Mouse (Mus musculus) kidney, adult 18-20 months (tissue): ENCODE measurements at regions not wholly inside any gene's neighbourhood (a gene's known extent, or its start where the extent isn't known, plus 50 kb on each side); places are given as distances from the start of the nearest gene placed in this dataset.
A peak's percentile ranks its signal among the peaks of the same experiment; 100 is the strongest.

Experiments used
- DNase-seq: peaks from one replicate; pipeline ENCODE4 v3.0.0; 2021

DNA sequence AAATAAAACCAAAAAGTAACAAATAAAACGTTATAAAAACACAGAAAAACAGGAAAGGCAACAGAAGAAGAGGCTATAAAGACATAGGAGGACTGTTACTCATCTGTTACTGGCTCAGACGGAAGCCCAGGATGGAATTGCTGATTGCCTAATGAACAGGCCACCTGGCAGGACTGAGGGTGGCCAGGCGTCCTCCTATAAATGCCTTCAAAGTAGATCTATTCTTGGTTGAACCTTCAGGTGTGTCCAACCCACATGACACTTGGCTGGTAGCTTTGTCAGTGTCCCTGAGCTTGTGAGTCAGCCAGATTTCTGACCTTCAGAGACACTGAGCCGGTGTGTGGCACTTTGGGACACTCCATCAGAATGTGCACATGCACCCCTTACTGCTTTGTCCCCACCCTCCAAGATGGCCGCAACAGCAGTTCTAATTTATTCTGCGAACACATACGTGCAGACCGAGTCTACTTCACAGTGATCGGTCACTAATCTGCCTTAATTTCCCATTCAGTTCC lies 222.5 kb upstream of the Runx1 start:
- no peak for DNase-seq

DNA sequence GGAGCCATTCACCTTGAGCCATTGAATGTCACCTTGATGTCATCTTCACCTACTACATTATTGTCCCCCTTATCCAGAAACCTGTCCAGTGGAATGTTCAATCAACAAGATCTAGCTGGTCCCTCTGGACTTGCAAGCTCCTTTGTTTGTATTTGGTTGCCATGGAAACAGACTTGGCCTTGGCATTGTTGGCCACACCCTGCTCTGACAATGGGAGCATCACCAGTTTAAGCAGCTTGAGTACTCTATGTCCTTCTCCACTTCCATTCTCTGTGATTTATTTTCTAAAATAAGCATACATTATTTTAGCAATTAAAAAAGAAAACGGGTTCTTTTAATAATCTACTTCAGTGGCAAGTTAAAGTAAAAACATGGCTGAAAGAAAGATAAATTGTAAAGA lies 221.6 kb upstream of the Runx1 start:
- DNase-seq, result no peak

GRCm38 (mm10) chr16:93046221-93046620 lies 220.3 kb upstream of the Runx1 start:
- DNase-seq, result no peak

GRCm38 (mm10) chr16:93043355-93043754 lies 217.4 kb upstream of the Runx1 start:
- DNase-seq, result no peak

GRCm38 (mm10) chr16:93042941-93043340 lies 217.0 kb upstream of the Runx1 start:
- DNase-seq, result no peak

GRCm38 (mm10) chr16:93042491-93042890 lies 216.5 kb upstream of the Runx1 start:
- no peak for DNase-seq

DNA sequence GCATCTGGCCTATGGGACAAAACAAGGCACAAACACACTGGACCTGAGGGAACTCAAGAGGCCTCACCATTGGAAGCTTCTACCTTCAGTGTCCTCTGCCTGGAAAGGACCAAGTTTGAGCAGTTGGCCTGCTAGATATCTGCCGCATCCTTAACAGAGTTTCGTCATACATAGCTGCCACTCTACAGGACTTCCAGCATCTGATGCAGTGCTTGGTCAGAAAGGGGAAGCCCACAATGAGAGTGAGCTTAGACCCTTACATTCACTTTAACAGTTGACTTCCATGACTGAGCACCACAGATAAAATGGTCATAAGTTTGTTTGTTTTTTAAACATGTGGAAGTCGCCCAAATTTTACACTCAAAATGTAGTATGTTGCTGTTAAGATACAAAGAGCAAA lies 215.9 kb upstream of the Runx1 start:
- no peak for DNase-seq

- DNase-seq, result no peak
Measured at GRCm38 (mm10) chr16:93041399-93041798, 215.4 kb upstream of the Runx1 start.

DNA sequence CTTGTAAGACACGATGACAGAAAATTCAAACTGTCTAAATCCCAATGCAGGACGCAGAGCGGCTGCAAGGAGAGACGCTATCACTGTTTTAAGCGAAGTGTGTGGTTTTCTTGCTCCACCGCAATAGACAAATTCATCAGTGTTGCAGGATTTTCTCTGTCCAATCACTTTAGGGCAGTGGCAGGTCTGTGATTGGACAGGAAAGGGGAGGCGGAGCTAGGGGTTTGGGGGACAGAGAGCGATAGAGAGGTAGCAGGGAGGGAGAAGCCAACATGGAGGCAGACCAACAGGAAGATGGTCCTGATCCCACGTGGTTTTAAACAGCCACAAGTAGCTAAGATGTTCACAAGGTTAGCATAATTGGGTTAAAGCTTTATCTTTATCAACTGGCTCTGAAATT lies 209.7 kb upstream of the Runx1 start:
- no peak for DNase-seq

GRCm38 (mm10) chr16:93033943-93034342 lies 208.0 kb upstream of the Runx1 start:
- DNase-seq, result no peak

DNA sequence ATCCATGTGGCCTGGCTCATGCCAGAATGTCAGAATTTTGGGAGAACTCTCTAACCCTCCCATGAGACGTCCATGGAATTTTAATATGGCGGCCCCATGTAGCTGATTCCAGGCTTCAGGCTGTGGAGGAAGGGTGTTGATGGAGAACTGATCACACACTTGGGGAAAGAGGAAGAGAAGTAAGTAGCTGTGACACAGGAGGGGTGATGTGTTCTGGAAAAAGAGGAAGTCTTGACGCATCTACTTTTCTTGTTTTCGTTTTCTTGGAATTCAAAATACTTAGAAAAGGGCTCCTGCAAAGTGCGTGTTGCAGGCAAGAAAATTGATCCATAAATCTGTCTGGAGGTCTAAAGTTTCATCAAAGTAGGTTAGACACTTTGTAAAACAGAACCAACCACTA lies 205.7 kb upstream of the Runx1 start:
- DNase-seq, result no peak

DNA sequence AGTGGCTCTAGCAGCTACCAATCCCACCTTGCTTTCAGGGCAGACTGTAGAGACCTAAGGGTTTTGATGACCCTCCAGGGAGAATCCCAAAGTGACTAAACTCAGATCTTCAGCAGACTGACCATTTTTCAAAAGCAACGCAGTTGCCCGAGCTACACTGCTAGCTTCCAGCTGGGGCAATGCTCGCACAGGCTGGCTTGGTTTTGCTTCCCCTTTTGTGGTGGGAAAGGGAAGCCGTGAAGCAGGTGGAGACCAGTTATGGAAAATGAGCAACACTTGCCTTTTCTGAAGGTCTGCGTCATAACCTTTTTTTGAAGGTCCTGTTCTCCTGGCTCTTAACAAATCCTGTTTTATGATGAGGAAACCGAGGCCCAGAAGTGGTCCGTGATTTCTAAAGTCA lies 202.7 kb upstream of the Runx1 start:
- DNase-seq, result no peak

DNA sequence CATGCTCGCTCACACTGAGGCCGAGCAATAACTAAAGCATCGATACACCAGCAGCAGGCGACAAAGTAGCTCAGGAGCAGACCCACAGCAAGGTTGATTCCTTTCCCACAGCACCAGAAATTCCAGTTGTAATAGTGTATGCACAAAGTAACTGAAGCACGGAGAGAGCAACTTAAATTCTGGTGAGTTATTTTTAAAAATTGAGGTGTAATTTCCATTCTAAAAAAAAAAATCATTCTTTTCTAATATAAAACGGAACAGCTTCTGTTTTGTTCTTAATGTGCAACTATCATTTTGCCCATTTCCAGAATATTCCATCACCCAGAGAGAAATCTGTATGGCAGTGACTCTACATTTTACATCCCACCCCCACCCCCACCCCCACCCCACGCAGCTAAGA lies 202.1 kb upstream of the Runx1 start:
- no peak for DNase-seq

DNA sequence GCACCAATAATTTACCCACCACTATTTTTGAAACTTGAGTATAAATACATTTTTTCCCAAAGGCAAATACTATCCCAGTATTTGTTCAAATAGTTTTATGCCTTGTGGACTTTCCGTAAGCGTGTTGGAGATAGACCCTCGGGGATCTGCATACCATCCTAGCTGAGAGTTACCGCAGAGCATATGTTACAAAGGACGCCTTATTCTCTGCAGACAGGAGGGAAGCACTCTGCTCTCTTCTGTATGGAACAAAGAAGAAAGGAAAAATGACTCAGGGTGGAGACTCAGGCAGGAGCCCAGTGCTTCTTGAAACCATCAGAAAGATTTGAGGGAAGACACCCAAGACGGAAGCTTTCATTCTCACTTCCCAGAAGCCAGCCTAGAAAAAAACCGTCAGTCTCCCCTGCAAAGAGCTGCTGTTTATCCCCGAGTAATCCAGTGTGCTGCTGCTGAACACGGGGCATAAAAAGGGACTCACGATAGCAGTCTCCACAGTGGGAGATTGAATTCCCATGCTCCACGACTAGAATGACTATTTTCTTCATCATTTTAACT lies 200.2 kb upstream of the Runx1 start:
- DNase-seq, result no peak

GRCm38 (mm10) chr16:93019800-93020555 lies 194.0 kb upstream of the Runx1 start:
- no peak for DNase-seq

DNA sequence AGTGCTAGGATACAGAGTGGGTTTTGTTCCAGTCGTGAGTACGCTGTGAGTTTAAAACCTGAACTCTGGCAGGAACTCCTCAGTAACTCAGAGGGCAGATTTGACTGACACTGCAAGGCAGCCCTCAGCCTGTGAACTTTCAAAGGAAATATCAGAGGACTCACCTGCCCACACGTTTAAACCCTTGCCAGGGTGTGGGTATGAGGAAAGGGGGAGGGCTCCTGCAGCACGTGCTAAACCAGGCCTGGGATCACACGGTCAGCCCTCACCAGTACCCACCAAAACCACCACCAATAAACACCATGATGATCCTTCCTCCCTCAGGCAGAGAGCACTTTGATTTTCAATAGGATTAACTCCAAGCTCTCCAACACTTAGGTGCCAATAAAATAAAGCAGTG lies 192.8 kb upstream of the Runx1 start:
- no peak for DNase-seq

GRCm38 (mm10) chr16:93017025-93017424 lies 191.1 kb upstream of the Runx1 start:
- DNase-seq, result no peak

DNA sequence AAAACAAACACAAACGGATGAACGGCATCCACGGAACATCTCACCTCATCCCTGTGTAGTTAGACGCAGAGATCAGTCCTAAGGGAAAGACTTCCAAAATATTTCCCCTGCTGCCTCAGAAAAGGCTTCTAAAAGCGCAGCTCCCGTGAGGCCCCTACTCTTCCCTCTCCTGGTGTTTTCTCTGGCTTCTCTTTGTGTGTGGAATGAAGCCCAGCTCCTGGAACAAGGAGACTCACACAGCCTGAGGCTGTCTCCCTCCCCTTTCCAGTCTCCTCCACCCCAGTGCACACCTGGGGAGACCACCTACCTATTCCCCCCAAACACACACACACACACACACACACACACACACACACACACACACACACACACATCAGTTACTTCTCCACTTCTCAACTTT lies 189.7 kb upstream of the Runx1 start:
- no peak for DNase-seq

DNA sequence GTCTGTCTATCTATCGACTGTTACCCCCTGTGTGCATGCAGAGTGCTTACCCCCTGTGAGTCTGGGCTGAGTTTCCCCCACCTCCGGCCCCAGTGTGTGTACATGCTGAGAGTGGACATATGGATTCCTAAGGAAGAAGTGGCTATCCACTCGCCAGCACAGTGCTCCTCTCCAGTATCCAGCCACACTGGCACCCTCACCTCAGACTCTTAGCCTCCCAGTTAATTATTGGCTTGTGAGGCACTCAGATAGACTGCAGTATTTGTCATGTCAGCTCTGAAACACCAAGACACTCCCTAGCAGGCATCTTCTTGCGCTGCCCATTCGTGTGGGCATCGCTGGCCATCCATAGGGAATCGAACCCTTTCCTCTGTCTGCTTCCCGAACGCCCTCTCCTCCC lies 189.0 kb upstream of the Runx1 start:
- no peak for DNase-seq

DNA sequence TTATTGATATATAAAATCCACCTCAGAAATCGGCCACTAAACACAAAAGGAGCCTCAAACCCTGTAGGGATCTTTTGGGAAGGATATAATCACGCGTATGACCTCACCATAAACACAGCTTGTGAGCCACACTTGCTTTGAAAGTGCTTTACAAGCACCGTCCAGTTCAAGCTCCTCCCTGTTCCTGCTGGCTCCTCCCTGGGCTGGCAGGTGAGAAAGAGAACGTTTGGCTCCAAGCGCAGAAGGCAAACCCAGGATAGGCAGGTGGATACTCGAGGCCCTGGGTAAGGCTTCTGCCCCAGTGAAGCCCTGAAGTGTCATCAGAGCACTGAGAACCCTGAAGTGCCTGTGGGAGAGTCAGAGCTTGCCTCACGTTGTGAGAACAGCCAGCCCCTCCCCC lies 187.9 kb upstream of the Runx1 start:
- no peak for DNase-seq

GRCm38 (mm10) chr16:93013256-93013655 lies 187.3 kb upstream of the Runx1 start:
- DNase-seq, result no peak

DNA sequence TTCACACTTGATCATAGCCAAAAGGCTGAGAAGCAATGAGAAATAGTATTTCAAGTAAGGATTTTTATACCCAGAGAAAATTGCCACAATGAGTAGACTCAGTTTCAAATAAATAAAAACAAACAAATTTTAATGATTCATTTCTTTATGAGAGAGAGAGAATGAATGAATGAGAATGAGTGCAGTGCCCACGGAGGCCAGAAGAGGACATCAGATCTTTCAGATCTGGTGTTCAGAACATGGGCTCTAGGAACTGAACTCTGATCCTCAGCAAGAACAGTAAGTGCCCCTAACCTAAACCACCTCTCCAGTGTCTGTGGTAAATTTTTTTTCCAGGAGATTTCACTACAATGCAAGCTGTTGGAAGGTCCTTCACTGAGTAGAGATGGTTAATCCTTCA lies 185.5 kb upstream of the Runx1 start:
- no peak for DNase-seq

DNA sequence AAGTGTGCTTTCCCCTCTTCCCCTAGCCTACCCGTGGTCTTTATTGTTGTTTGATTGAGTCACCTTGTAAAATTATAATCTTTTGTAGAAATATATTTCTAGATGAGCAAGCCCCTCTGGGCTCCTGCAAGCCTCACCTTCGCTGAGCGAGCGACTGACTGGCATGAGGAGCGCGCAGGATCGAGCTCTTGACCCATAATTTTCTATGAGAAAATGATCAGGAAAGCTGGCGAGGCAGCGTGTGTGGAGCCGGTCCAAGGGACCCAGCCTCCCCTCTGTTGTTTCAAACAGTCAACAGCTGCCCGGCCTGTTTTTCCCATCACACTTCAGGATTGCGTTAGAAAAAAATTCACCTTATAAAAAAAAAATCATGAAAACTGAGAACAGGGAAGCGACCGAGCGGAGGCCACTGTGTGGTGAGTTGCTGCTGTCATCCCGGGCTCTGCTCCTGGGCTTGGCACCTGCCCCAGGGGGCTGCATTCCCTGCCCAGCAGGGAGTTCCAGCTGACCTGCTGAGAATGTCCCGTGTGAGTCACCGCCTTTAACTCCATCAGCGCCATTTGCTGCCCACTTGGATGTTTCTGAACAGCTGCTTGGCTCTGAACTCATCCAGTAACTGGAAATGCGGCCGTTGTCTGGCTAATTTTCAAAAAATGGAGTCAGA lies 180.5 kb upstream of the Runx1 start:
- DNase-seq, result peak; percentile 26

DNA sequence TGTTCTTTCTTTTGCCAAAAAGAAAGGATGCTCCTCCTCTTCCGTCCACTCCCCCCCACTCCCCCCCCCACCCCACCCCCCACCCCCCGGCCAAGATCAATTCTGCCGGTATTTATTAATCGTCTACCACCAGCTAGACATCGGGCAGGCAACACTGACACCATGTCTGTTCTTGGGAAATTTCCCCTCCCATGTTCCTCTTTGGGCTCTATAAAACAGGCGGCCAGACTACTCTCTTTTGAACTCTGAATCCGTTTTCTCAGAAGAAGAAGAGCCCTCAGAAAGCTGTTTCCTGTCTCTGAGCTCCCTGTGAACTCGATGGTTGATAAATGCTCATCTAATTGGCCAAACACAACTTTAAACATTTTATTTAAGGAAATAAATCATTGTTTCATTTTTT lies 179.5 kb upstream of the Runx1 start:
- DNase-seq, result no peak
